Mouse (Mus musculus) small intestine, adult 2 months (tissue): ENCODE measurements at regions not wholly inside any gene's neighbourhood (a gene's known extent, or its start where the extent isn't known, plus 50 kb on each side); places are given as distances from the start of the nearest gene placed in this dataset.

Source experiments
- H3K27ac ChIP-seq: fragments of 200-500 bp; 2 replicates; pipeline ENCODE4 v1.5.1; 2012; ENCODE audit warnings: low read depth, low read length, control low read depth, inconsistent platforms; ENCODE audit not compliant: insufficient read depth
- H3K27me3 ChIP-seq: fragments of 200-500 bp; 2 replicates; pipeline ENCODE4 v1.6.1; 2012; ENCODE audit warnings: mild to moderate bottlenecking, moderate library complexity, low read length, inconsistent platforms; ENCODE audit not compliant: control insufficient read depth, insufficient read depth
- H3K36me3 ChIP-seq: fragments of 200-500 bp; 2 replicates; pipeline ENCODE4 v1.6.1; 2012; ENCODE audit warnings: mild to moderate bottlenecking, low read length, control low read depth, inconsistent platforms; ENCODE audit not compliant: control insufficient read depth, insufficient read depth
- H3K4me1 ChIP-seq: fragments of 200-500 bp; 2 replicates; pipeline ENCODE4 v1.6.1; 2012; ENCODE audit warnings: low read length, inconsistent platforms, mixed read lengths; ENCODE audit not compliant: control insufficient read depth, insufficient read depth, insufficient read length
- H3K4me3 ChIP-seq: fragments of 200-500 bp; 2 replicates; pipeline ENCODE4 v1.5.1; 2012; ENCODE audit warnings: low read depth, mild to moderate bottlenecking, control low read depth, inconsistent platforms, low read length, moderate library complexity
- CTCF ChIP-seq: fragments of 200-500 bp; IDR thresholded peaks from 2 replicates; pipeline ENCODE4 v1.5.1; 2012; ENCODE audit warnings: low read depth, mild to moderate bottlenecking, control low read depth, inconsistent platforms, low read length, moderate library complexity, mixed read lengths; ENCODE audit not compliant: insufficient replicate concordance, insufficient read length; ENCODE audit errors: extremely low read depth
- POLR2A ChIP-seq: fragments of 200-500 bp; IDR thresholded peaks from 2 replicates; pipeline ENCODE4 v1.6.1; 2012; ENCODE audit warnings: low read depth, mild to moderate bottlenecking, control low read depth, inconsistent platforms, low read length, moderate library complexity
- WGBS: fragments of 180-500 bp; shearing (Covaris S2); methylation state at CpG from one replicate; pipeline ENCODE4 v1.1.7; 2018; 5-methylcytosine and 5-hydroxymethylcytosine counted together

DNA sequence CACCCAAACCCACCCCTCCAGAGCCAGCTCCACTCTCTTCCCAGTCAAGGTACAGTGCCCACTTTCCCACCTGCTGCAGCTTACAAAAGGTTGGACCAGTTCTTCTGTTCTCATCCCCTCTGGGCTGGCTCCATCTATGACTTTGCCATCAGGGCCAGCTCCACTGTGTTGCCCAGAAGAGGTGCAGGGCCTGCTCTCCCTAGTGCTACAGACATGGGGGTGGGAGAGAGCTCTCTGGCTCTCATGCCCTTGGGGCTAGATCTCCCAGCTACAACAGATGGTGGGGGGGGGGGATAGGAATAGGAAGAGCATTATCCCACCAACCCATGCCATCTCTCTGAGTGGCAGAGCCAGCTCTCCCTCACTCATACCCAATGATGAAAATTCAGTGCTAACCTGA lies 219.6 kb upstream of the G2e3 start:
- no peak for TF ChIP-seq CTCF
- no peak for TF ChIP-seq POLR2A
- no peaks in the 10 kb centered on the region for H3K4me1 ChIP-seq
- no peaks in the 10 kb centered on the region for H3K36me3 ChIP-seq
- no peak overlapping the region for H3K4me3 ChIP-seq
- H3K27ac ChIP-seq, result no peak overlapping the region
- H3K27me3 ChIP-seq, result no peaks in the 10 kb centered on the region

DNA sequence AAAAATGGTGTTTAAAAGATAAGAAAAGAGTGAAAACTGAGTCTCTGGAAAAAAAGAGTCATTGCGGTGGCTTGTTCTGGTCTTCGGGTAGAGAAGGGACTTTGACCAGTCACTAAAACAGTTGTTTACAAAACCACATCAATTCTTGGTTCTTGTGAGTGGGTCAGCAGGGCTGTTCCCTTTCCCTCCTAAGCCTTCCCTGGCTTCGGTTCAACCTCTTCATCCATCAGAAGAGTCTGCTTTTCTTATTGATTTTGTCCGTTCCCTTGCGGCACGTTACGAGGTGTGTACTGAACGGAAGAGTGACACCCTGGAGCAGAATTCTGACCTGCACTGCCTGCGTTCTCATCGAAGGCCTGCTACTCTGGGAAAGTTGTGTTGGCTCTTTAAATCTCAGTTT lies 229.1 kb upstream of the G2e3 start:
- WGBS, result 82% methylated on average over 10 of the region's 10 CpGs

DNA sequence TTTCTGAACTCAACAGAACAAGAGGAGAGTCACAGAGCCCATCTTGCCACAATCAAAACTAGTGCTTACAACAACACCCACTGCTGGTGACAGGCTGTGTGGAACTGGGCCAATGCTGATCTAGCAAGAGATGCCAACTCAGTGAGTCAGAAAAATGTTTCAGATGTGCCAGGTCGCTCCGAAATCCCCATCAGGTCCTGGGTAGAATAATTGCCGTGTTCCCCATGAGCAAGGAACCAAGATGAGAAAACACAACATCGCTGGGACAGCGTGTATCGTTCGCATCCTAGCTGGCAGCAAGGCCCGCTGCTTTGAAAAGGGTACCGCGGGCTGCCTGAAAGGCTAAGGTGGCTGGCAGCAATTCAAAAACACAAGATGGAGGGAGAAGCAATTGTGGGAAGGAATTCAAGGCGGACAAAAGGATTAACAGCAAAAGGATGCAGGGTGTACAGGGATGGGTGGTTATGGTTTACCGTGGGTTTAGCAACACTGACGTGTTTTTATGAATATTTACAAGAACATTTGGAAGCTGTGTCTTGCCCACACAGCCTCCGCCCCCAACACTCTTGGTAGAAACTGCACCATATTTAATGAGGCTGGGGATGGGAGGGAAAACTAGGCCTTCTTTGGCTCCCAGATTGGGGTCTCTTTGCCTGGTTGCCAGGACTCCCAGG lies 229.7 kb upstream of the G2e3 start:
- 88% methylated on average over 14 of the region's 14 CpGs for WGBS
- H3K27me3 ChIP-seq, result no peaks in the 10 kb centered on the region
- H3K4me3 ChIP-seq, result no peak overlapping the region
- H3K27ac ChIP-seq, result no peak overlapping the region
- TF ChIP-seq CTCF (no peak), POLR2A (no peak)
- no peaks in the 10 kb centered on the region for H3K4me1 ChIP-seq
- H3K36me3 ChIP-seq, result no peaks in the 10 kb centered on the region

More for the DNA sequence above, 229.1 kb upstream of the G2e3 start:
- no peak overlapping the region for H3K27ac ChIP-seq
- no peak overlapping the region for H3K4me3 ChIP-seq
- no peaks in the 10 kb centered on the region for H3K27me3 ChIP-seq
- H3K36me3 ChIP-seq, result no peaks in the 10 kb centered on the region
- no peak for TF ChIP-seq POLR2A
- no peak for TF ChIP-seq CTCF
- no peaks in the 10 kb centered on the region for H3K4me1 ChIP-seq

DNA sequence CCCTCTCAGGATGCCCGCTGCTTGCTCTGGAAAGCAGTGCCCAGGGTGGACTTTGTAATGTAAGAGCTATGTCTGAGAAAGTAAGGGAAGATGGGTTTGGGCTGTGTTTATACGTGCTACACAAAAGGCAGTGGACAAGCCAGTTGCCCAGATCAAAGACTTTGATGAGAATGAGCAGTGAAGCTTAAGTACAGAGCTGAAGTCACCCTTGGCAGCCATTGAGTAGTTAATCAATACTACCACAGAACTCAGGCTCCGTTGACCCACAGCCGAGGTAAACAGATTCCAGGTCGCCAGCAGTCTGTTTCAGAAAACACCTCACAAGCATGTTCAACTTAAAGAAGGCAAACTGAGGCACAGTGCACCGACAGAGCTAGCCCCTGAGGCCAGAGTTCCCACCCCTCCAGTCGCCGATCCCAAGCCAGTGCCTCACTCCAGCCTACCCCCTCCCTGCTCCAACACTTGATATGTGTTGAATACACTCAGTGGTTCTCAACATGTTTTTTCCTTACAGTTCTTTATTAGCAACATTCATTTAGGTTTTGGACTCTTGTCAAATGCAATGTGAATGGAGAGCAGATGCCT lies 230.3 kb upstream of the G2e3 start:
- no peaks in the 10 kb centered on the region for H3K36me3 ChIP-seq
- 61% methylated on average over 8 of the region's 8 CpGs for WGBS
- H3K27me3 ChIP-seq, result no peaks in the 10 kb centered on the region
- H3K27ac ChIP-seq, result no peak overlapping the region
- no peaks in the 10 kb centered on the region for H3K4me1 ChIP-seq
- H3K4me3 ChIP-seq, result no peak overlapping the region
- TF ChIP-seq CTCF (no peak), POLR2A (no peak)

DNA sequence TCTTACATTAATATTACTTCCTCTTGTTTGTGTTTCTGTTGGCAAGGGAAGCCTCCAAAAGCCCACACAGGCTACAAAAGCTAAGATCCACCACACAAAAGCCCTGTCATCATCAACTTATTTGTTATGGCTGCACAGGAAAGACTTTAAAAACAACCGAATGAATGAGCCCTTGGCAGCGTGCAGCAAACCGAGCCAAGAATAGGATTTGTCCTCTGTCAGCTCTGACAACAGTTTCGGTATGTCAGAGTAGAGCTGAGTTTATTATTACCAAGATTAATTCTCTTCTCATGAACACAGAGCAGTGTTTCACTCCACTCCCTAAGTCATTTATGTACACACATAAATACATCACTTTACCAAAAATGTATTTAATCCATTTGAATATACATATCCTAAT lies 236.1 kb upstream of the G2e3 start:
- 39% methylated on average over 4 of the region's 4 CpGs for WGBS
- TF ChIP-seq POLR2A (no peak), CTCF (no peak)

DNA sequence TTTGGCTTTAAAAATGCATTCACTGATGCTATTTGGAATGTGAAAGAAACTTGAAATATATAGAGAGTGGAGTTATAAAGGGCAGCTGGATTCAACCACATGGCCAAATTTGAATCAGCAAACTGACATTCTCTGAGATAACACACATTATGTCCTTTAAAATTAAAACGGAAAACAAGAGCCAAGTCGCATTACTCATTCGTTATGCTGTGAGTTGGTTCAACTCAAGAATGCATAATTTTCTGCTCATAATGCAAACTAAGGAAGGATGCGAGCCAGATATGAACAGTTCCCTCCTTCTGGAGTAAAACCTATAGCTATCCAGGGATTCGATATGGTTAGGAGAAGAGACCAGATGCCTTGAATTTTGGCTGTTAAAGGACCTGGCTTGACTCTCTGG lies 239.8 kb upstream of the G2e3 start:
- no peak for TF ChIP-seq POLR2A
- no peak overlapping the region for H3K4me3 ChIP-seq
- no peaks in the 10 kb centered on the region for H3K36me3 ChIP-seq
- H3K27me3 ChIP-seq, result no peaks in the 10 kb centered on the region
- H3K27ac ChIP-seq, result no peak overlapping the region
- H3K4me1 ChIP-seq, result no peaks in the 10 kb centered on the region
- 86% methylated on average over 5 of the region's 5 CpGs for WGBS

More for the DNA sequence above, 236.1 kb upstream of the G2e3 start:
- Histone ChIP-seq H3K4me3 (no peak overlapping the region), H3K4me1 (no peaks in the 10 kb centered on the region), H3K36me3 (no peaks in the 10 kb centered on the region), H3K27ac (no peak overlapping the region), H3K27me3 (no peaks in the 10 kb centered on the region)

DNA sequence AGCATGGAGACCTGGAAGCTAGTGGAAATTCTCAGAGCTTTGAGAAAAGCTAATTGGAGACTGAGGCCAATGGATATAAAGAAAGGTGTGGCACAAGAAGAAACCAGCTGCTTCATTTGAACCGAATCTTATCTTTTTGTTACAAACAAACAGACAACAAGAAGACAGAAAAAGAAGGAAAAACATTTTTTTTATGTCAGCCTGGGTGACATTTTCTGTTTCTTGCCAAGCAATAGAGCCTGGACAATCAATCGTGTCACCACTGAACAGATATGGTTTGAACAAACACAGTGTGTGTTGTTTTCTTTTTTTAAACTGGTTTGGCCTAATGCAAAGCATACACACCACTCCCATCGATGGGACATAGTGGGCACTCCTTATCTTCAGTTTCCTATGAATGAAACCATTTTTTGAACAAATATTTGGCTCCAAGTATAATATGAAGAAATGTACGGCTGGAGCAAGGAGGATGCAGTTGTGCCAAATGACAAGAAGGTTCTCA lies 244.3 kb upstream of the G2e3 start:
- no peaks in the 10 kb centered on the region for H3K4me1 ChIP-seq
- no peaks in the 10 kb centered on the region for H3K36me3 ChIP-seq
- no peak overlapping the region for H3K4me3 ChIP-seq
- no peak overlapping the region for H3K27ac ChIP-seq
- WGBS, result 37% methylated on average over 4 of the region's 4 CpGs
- no peaks in the 10 kb centered on the region for H3K27me3 ChIP-seq
- TF ChIP-seq POLR2A (no peak), CTCF (no peak)
